Mouse (Mus musculus) c-Kit-positive CD71-positive TER-119-positive erythroid progenitor cells, embryonic 14.5 days (primary cell): ENCODE data around the gene 4930480E11Rik.
"Not testable (repeated sequence)": the region's sequence is repeated elsewhere in the genome, so short reads cannot be mapped to it uniquely, and the experiment has no call there.

Source experiments
- DNase-seq: peaks from one replicate; pipeline ENCODE4 v3.0.0-alpha.2; 2013; ENCODE audit warnings: low spot score

4930480E11Rik gene

GRCm38 (mm10) chrX:78369343-78369742 is at the start of gene 4930480E11Rik:
TSS of gene 4930480E11Rik (plus strand) at chrX:78369643.
- DNase-seq, result no peak

GRCm38 (mm10) chrX:78403346-78403745 is 33.9 kb downstream of the 4930480E11Rik start:
- not testable (repeated sequence) for DNase-seq
